Mouse (Mus musculus) B cell, adult 2 months (primary cell): ENCODE data around the gene Col15a1.

Experiments
- DNase-seq, 2 experiments: peaks; one replicate each; pipeline ENCODE4 v3.0.0; 2022

Col15a1 gene

GRCm38 (mm10) chr4:47310812-47311211 lies 102.9 kb downstream of the Col15a1 start:
- DNase-seq, result no peak

- peak in 1 of 2 experiments; percentile 20 for DNase-seq
Measured at GRCm38 (mm10) chr4:47311467-47311866, 103.5 kb downstream of the Col15a1 start.

GRCm38 (mm10) chr4:47311929-47312328 lies 104.0 kb downstream of the Col15a1 start:
- no peak for DNase-seq

GRCm38 (mm10) chr4:47312676-47313075 lies 104.7 kb downstream of the Col15a1 start:
- no peak for DNase-seq

- no peak for DNase-seq
Measured at GRCm38 (mm10) chr4:47313710-47314410, 105.9 kb downstream of the Col15a1 start.

- peak; percentile 56 to 62 for DNase-seq
Measured at GRCm38 (mm10) chr4:47315458-47315857, 107.5 kb downstream of the Col15a1 start.

- no peak for DNase-seq
Measured at GRCm38 (mm10) chr4:47316432-47316831, 108.5 kb downstream of the Col15a1 start.

GRCm38 (mm10) chr4:47319561-47320321 lies 111.8 kb downstream of the Col15a1 start:
- no peak for DNase-seq

GRCm38 (mm10) chr4:47322315-47322714 lies 114.4 kb downstream of the Col15a1 start:
- peak; percentile 55 to 62 for DNase-seq

- DNase-seq, result no peak
Measured at GRCm38 (mm10) chr4:47324206-47324605, 116.2 kb downstream of the Col15a1 start.

GRCm38 (mm10) chr4:47327782-47328181 lies 119.8 kb downstream of the Col15a1 start:
- no peak for DNase-seq

- no peak for DNase-seq
Measured at GRCm38 (mm10) chr4:47329285-47329684, 121.3 kb downstream of the Col15a1 start.

GRCm38 (mm10) chr4:47330378-47331052 lies 122.6 kb downstream of the Col15a1 start:
- DNase-seq, result no peak

- no peak for DNase-seq
Measured at GRCm38 (mm10) chr4:47332812-47333343, 124.9 kb downstream of the Col15a1 start.

- no peak for DNase-seq
Measured at GRCm38 (mm10) chr4:47333541-47333940, 125.6 kb downstream of the Col15a1 start.

GRCm38 (mm10) chr4:47336941-47337600 lies 129.1 kb downstream of the Col15a1 start:
- DNase-seq, result no peak

- no peak for DNase-seq
Measured at GRCm38 (mm10) chr4:47342632-47343031, 134.7 kb downstream of the Col15a1 start.

GRCm38 (mm10) chr4:47347022-47347421 lies 139.1 kb downstream of the Col15a1 start:
- no peak for DNase-seq

GRCm38 (mm10) chr4:47349759-47350158 lies 141.8 kb downstream of the Col15a1 start:
- DNase-seq, result no peak

- peak; percentile 63 to 71 for DNase-seq
Measured at GRCm38 (mm10) chr4:47351386-47352049, 143.6 kb downstream of the Col15a1 start.

- DNase-seq, result peak; percentile 42 to 45
Measured at GRCm38 (mm10) chr4:47352061-47352661, 144.2 kb downstream of the Col15a1 start.
